9 mouse cellular contexts compared by ENCODE assay signal in genomic region chr7:133115886-133116285, GRCm38 (mm10). TPM values are rescaled to one million over a fixed set of nuclear protein-coding genes. Genes with fewer than 3 reads are reported as not detected.
DNase-seq lines count a peak whose midpoint lies in the region; ATAC-seq and TF ChIP-seq lines count a peak whose summit lies in the region.
"Had no signal": no experiment of that assay in that cellular context is flagged by ENCODE, and none has a peak within 500 bp of the region (broad histone marks: within the 10 kb centered on the region; RNA-seq: fewer than 3 reads in every experiment).

No protein-coding gene starts in this region.

- no peak for TF ChIP-seq CTCF in gastrocnemius, adult 2 months (IDR thresholded peaks at IDR 0.05)
- TF ChIP-seq CTCF in lung, postnatal 0 days (IDR thresholded peaks at IDR 0.05): no peak

- H3K4me2 ChIP-seq in forebrain, embryonic 13.5 days: peak overlapping the region; percentile 45
- H3K4me2 ChIP-seq in lung, postnatal 0 days (replicated peaks; ENCODE audit: low read depth, low read length): peak overlapping the region; percentile 49
- H3K4me2 ChIP-seq in stomach, embryonic 15.5 days: peak overlapping the region; percentile 44

- peak overlapping the region; percentile 48 for H3K27ac ChIP-seq in gastrocnemius, adult 2 months
- no peak overlapping the region for H3K27ac ChIP-seq in forebrain, embryonic 13.5 days
- peak overlapping the region; percentile 17 for H3K27ac ChIP-seq in lung, postnatal 0 days (ENCODE audit: low read length)
- H3K27ac ChIP-seq in stomach, embryonic 15.5 days: peak overlapping the region; percentile 74

- intact Hi-C loops in gastrocnemius, adult 2 months (cut with DNase I): loop anchor here (2.0 kb wide), 1 partner anchor 71 kb away; no protein-coding TSS in a partner anchor

- H3K9ac ChIP-seq in forebrain, embryonic 13.5 days: no peak overlapping the region
- H3K9ac ChIP-seq in lung, postnatal 0 days (replicated peaks; ENCODE audit: low read depth): peak overlapping the region; percentile 2; the same call in 1 of the 2 replicates
- H3K9ac ChIP-seq in stomach, embryonic 15.5 days: no peak overlapping the region

- TF ChIP-seq EP300 in lung, postnatal 0 days (IDR thresholded peaks at IDR 0.05): no peak

- DNase-seq in gastrocnemius, adult 2 months: no peak
- DNase-seq in gastrocnemius, postnatal 25 days: no peak
- peak; percentile 66 to 81 for DNase-seq in kidney, adult 8-10 months
- peak; percentile 77 for DNase-seq in lung, postnatal 0 days (ENCODE audit: low spot score)
- DNase-seq in right cerebral cortex, postnatal 10 days (ENCODE audit: low spot score in 2 of 2): no peak
- no peak for DNase-seq in MN1 (ENCODE audit: low spot score)

- H3K4me3 ChIP-seq in gastrocnemius, adult 2 months: peak overlapping the region; percentile 46
- H3K4me3 ChIP-seq in forebrain, embryonic 13.5 days: no peak overlapping the region
- H3K4me3 ChIP-seq in lung, postnatal 0 days (ENCODE audit: low read depth, low read length): peak overlapping the region; percentile 12
- H3K4me3 ChIP-seq in stomach, embryonic 15.5 days (replicated peaks): peak overlapping the region; percentile 18

- ATAC-seq in forebrain, embryonic 13.5 days: no peak
- ATAC-seq in lung, postnatal 0 days: peak; percentile 43
- no peak for ATAC-seq in stomach, embryonic 15.5 days (ENCODE audit: insufficient read depth, low FRiP score, low read depth)

- WGBS in forebrain, embryonic 13.5 days: 19% methylated on average over 15 of the region's 15 CpGs
- 8% methylated on average over 15 of the region's 15 CpGs for WGBS in lung, postnatal 0 days
- 16% methylated on average over 15 of the region's 15 CpGs for WGBS in stomach, embryonic 15.5 days

- H3K27me3 ChIP-seq in forebrain, embryonic 13.5 days: no peaks in the 10 kb centered on the region
- H3K27me3 ChIP-seq in lung, postnatal 0 days (replicated peaks; ENCODE audit: insufficient read depth, low read length): no peaks in the 10 kb centered on the region
- no peaks in the 10 kb centered on the region for H3K27me3 ChIP-seq in stomach, embryonic 15.5 days (replicated peaks)

- no peaks in the 10 kb centered on the region for H3K36me3 ChIP-seq in forebrain, embryonic 13.5 days (ENCODE audit: poor library complexity, severe bottlenecking)
- H3K36me3 ChIP-seq in lung, postnatal 0 days (ENCODE audit: insufficient read depth, low read length): no peaks in the 10 kb centered on the region
- no peaks in the 10 kb centered on the region for H3K36me3 ChIP-seq in stomach, embryonic 15.5 days

- peaks cover 97% of the 10 kb centered on the region for H3K4me1 ChIP-seq in forebrain, embryonic 13.5 days
- H3K4me1 ChIP-seq in lung, postnatal 0 days (ENCODE audit: insufficient read depth, low read depth, low read length): peaks cover 47% of the 10 kb centered on the region
- H3K4me1 ChIP-seq in stomach, embryonic 15.5 days: peaks cover 77% of the 10 kb centered on the region

- no peaks in the 10 kb centered on the region for H3K9me3 ChIP-seq in forebrain, embryonic 13.5 days (replicated peaks)
- no peaks in the 10 kb centered on the region for H3K9me3 ChIP-seq in lung, postnatal 0 days (ENCODE audit: low read length)
- no peaks in the 10 kb centered on the region for H3K9me3 ChIP-seq in stomach, embryonic 15.5 days

RNA-seq across cellular contexts. Expression of gene Fgfr2, which starts 7.3 kb away (rescaled TPM):
- total RNA-seq in gastrocnemius, adult 2 months (2021): under 1 TPM; 0.15 to 0.33 TPM
- under 1 TPM; 0.33 to 0.96 TPM for total RNA-seq in gastrocnemius, postnatal 25 days (2021)
- polyA plus RNA-seq in forebrain, embryonic 13.5 days (2015; fragmentation: Nextera tagmentation; extraction: Ambion mirVana): 47.9 and 56.7 TPM in 2 replicates
- polyA plus RNA-seq in lung, postnatal 0 days (2015; fragmentation: Nextera tagmentation; extraction: Ambion mirVana): 100 and 110 TPM in 2 replicates
- polyA plus RNA-seq in stomach, embryonic 15.5 days (2015; fragmentation: Nextera tagmentation; extraction: Ambion mirVana): 96.7 and 104 TPM in 2 replicates
- total RNA-seq: MEL had no signal

RNA-seq across cellular contexts. Expression of gene Ctbp2, which starts 8.3 kb away (rescaled TPM):
- total RNA-seq in gastrocnemius, adult 2 months (2021): 10 to 100 TPM; 18.7 to 23.0 TPM
- total RNA-seq in gastrocnemius, postnatal 25 days (2021): 10 to 100 TPM; 11.7 to 15.9 TPM
- 104 and 106 TPM in 2 replicates for polyA plus RNA-seq in forebrain, embryonic 13.5 days (2015; fragmentation: Nextera tagmentation; extraction: Ambion mirVana)
- 45.6 and 51.2 TPM in 2 replicates for polyA plus RNA-seq in lung, postnatal 0 days (2015; fragmentation: Nextera tagmentation; extraction: Ambion mirVana)
- polyA plus RNA-seq in stomach, embryonic 15.5 days (2015; fragmentation: Nextera tagmentation; extraction: Ambion mirVana): 87.8 and 91.4 TPM in 2 replicates

Comparison
In these comparisons a context has a peak if more than half of its experiments do, and no peak if none do; other contexts are left out.
1. DNase-seq: peak in kidney, adult 8-10 months (2 of 2) and lung, postnatal 0 days (single experiment); none in gastrocnemius, adult 2 months (single experiment), gastrocnemius, postnatal 25 days (single experiment), right cerebral cortex, postnatal 10 days (0 of 2) and MN1 (single experiment).
2. Peak in every context shown above with its lines, with median percentiles within 50 percentile points of each other: H3K4me2 ChIP-seq.